Mouse (Mus musculus) liver, embryonic 14.5 days (tissue): ENCODE measurements at regions not wholly inside any gene's neighbourhood (a gene's known extent, or its start where the extent isn't known, plus 50 kb on each side); places are given as distances from the start of the nearest gene placed in this dataset.

Experiments used
- CTCF ChIP-seq: IDR thresholded peaks from 2 replicates; pipeline ENCODE4 v1.5.1; 2016; ENCODE audit warnings: antibody characterized with exemption, low read depth, control low read depth
- EP300 ChIP-seq: IDR thresholded peaks from 2 replicates; pipeline ENCODE4 v1.6.1; 2016; ENCODE audit warnings: antibody characterized with exemption, low read depth

GRCm38 (mm10) chr9:32833373-32833772 is 197.4 kb downstream of the Ets1 start:
- TF ChIP-seq CTCF (no peak), EP300 (no peak)
